Mouse (Mus musculus): ENCODE measurements around the gene Kcnc2.
"Not testable (repeated sequence)": the region's sequence is repeated elsewhere in the genome, so short reads cannot be mapped to it uniquely, and the experiment has no call there.

Kcnc2 gene

GRCm38 (mm10) chr10:112270887-112271802, at the start of gene Kcnc2:
Kcnc2 (plus strand) TSS chr10:112271121.
- no peak for DNase-seq (ENCODE audit: low spot score)

GRCm38 (mm10) chr10:112227073-112227472, 43.8 kb upstream of the Kcnc2 start:
- no peak for DNase-seq (ENCODE audit: low spot score)

- DNase-seq (ENCODE audit: low spot score), result not testable (repeated sequence)
Measured at GRCm38 (mm10) chr10:112229091-112229843, 41.7 kb upstream of the Kcnc2 start.

- DNase-seq (ENCODE audit: low spot score), result not testable (repeated sequence)
Measured at GRCm38 (mm10) chr10:112232733-112233132, 38.2 kb upstream of the Kcnc2 start.

GRCm38 (mm10) chr10:112235396-112235940, 35.5 kb upstream of the Kcnc2 start:
- DNase-seq (ENCODE audit: low spot score), result not testable (repeated sequence)

GRCm38 (mm10) chr10:112248273-112248672, 22.6 kb upstream of the Kcnc2 start:
- DNase-seq (ENCODE audit: low spot score), result no peak

- no peak for DNase-seq (ENCODE audit: low spot score)
Measured at GRCm38 (mm10) chr10:112263467-112263866, 7.5 kb upstream of the Kcnc2 start.

GRCm38 (mm10) chr10:112269481-112269880, 1.4 kb upstream of the Kcnc2 start:
- DNase-seq (ENCODE audit: low spot score), result no peak

GRCm38 (mm10) chr10:112269939-112270781, 761 bp upstream of the Kcnc2 start:
- DNase-seq (ENCODE audit: low spot score), result no peak

- DNase-seq (ENCODE audit: low spot score), result no peak
Measured at GRCm38 (mm10) chr10:112271803-112272165, 863 bp downstream of the Kcnc2 start.

GRCm38 (mm10) chr10:112272171-112272570, 1.2 kb downstream of the Kcnc2 start:
- no peak for DNase-seq (ENCODE audit: low spot score)

- no peak for DNase-seq (ENCODE audit: low spot score)
Measured at GRCm38 (mm10) chr10:112277996-112278395, 7.1 kb downstream of the Kcnc2 start.

GRCm38 (mm10) chr10:112315136-112315535, 44.2 kb downstream of the Kcnc2 start:
- DNase-seq (ENCODE audit: low spot score), result no peak

- DNase-seq (ENCODE audit: low spot score), result no peak
Measured at GRCm38 (mm10) chr10:112317783-112318182, 46.9 kb downstream of the Kcnc2 start.

GRCm38 (mm10) chr10:112357669-112358362, 86.9 kb downstream of the Kcnc2 start:
- DNase-seq (ENCODE audit: low spot score), result no peak

GRCm38 (mm10) chr10:112358363-112358704, 87.4 kb downstream of the Kcnc2 start:
- no peak for DNase-seq (ENCODE audit: low spot score)

GRCm38 (mm10) chr10:112360704-112361103, 89.8 kb downstream of the Kcnc2 start:
- no peak for DNase-seq (ENCODE audit: low spot score)

- no peak for DNase-seq (ENCODE audit: low spot score)
Measured at GRCm38 (mm10) chr10:112368369-112368768, 97.4 kb downstream of the Kcnc2 start.

- no peak for DNase-seq (ENCODE audit: low spot score)
Measured at GRCm38 (mm10) chr10:112377163-112377562, 106.2 kb downstream of the Kcnc2 start.

- DNase-seq (ENCODE audit: low spot score), result no peak
Measured at GRCm38 (mm10) chr10:112378465-112378864, 107.5 kb downstream of the Kcnc2 start.

- no peak for DNase-seq (ENCODE audit: low spot score)
Measured at GRCm38 (mm10) chr10:112380590-112380989, 109.7 kb downstream of the Kcnc2 start.
